Mouse (Mus musculus): ENCODE measurements around the gene Pabpn1l. TPM values are rescaled to one million over a fixed set of nuclear protein-coding genes. Genes with fewer than 3 reads are reported as not detected.

Gene Pabpn1l
- polyA plus RNA-seq, 1 experiment from 2014 or later = not detected

DNA sequence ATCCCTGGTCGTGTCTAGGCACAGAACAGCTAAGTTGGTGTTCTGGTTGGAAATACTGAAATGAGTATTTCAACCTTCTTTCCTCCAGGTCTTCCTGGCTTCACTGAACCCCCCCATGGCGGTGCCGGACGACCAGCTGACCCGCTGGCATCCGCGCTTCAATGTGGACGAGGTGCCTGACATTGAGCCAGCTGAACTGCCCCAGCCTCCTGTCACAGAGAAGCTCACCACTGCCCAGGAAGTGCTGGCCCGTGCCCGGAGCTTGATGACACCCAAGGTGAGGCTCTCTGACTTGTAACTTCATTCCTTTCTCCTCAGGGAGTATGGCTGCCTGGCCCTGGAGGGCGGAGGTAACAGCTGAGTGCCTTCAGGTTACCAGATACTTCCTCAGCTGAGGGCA is 51.4 kb downstream of the Pabpn1l start:
- WGBS = 91% methylated on average over 11 of the region's 11 CpGs
- no peak overlapping the region for H3K9ac ChIP-seq (ENCODE audit: low read length)

DNA sequence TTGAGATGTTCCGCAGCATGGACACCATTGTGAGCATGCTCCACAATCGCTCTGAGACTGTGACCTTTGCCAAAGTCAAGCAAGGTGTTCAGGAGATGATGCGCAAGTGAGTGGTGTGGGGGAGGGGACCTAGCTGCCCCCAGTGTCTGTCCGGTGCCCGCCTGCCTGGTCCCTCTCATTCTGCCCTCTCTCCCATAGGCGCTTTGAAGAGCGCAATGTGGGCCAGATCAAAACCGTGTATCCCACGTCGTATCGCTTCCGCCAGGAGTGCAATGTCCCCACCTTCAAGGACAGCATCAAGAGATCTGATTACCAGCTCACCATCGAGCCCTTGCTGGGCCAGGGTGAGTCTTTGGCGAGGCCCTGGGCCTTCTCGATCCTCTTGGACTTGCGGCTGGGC is 52.5 kb downstream of the Pabpn1l start:
- Histone ChIP-seq H3K9me3 (ENCODE audit: control insufficient read depth, low read length) (no peaks in the 10 kb centered on the region), H3K36me3 (ENCODE audit: control insufficient read depth, insufficient read depth, low read length) (peaks cover 33% of the 10 kb centered on the region), H3K27me3 (ENCODE audit: control insufficient read depth, insufficient read depth, low read length) (no peaks in the 10 kb centered on the region), H3K4me1 (ENCODE audit: control insufficient read depth, insufficient read depth, low read length) (peaks cover 19% of the 10 kb centered on the region), H3K4me3 (ENCODE audit: low read depth, low read length) (no peak overlapping the region), H3K4me2 (ENCODE audit: low read depth, severe bottlenecking) (no peak overlapping the region), H3K9ac (ENCODE audit: low read length) (no peak overlapping the region), H3K27ac (replicated peaks; ENCODE audit: low read depth, low read length) (no peak overlapping the region)
- WGBS = 96% methylated on average over 16 of the region's 16 CpGs
- DNase-seq (ENCODE audit: low spot score) (no peak), ATAC-seq (ENCODE audit: insufficient number of reproducible peaks, low FRiP score, low TSS enrichment, low read depth) (no peak)

More for the DNA sequence above, 51.4 kb downstream of the Pabpn1l start:
- ATAC-seq (ENCODE audit: insufficient number of reproducible peaks, low FRiP score, low TSS enrichment, low read depth) = no peak
- Histone ChIP-seq H3K9me3 (ENCODE audit: control insufficient read depth, low read length) (no peaks in the 10 kb centered on the region), H3K27ac (replicated peaks; ENCODE audit: low read depth, low read length) (no peak overlapping the region), H3K4me2 (ENCODE audit: low read depth, severe bottlenecking) (no peak overlapping the region), H3K4me3 (ENCODE audit: low read depth, low read length) (no peak overlapping the region), H3K4me1 (ENCODE audit: control insufficient read depth, insufficient read depth, low read length) (peaks cover 29% of the 10 kb centered on the region), H3K36me3 (ENCODE audit: control insufficient read depth, insufficient read depth, low read length) (peaks cover 33% of the 10 kb centered on the region), H3K27me3 (ENCODE audit: control insufficient read depth, insufficient read depth, low read length) (no peaks in the 10 kb centered on the region)
- no peak for DNase-seq (ENCODE audit: low spot score)

Small RNA genes within 50 kb of the gene (microRNA-seq; reads per million reads assigned to microRNA genes)
- gene Mir6396 = not detected

Other genes with a start within 250 kb of the Pabpn1l start
- 45.8 and 52.6 TPM in 2 replicates for gene Zc3h18, start 246.1 kb downstream of the Pabpn1l start, polyA plus RNA-seq (2014; fragmentation: Nextera tagmentation; extraction: Ambion mirVana)
- not detected in 2 replicates for gene Il17c, start 200.7 kb downstream of the Pabpn1l start, polyA plus RNA-seq (2014; fragmentation: Nextera tagmentation; extraction: Ambion mirVana)
- gene Cyba, start 189.8 kb downstream of the Pabpn1l start, polyA plus RNA-seq (2014; fragmentation: Nextera tagmentation; extraction: Ambion mirVana) = 80.2 and 82.4 TPM in 2 replicates
- 51.3 and 51.9 TPM in 2 replicates for gene Mvd, start 179.3 kb downstream of the Pabpn1l start, polyA plus RNA-seq (2014; fragmentation: Nextera tagmentation; extraction: Ambion mirVana)
- gene Snai3, start 162.0 kb downstream of the Pabpn1l start, polyA plus RNA-seq (2014; fragmentation: Nextera tagmentation; extraction: Ambion mirVana) = not detected in 2 replicates
- 35.3 and 36.8 TPM in 2 replicates for gene Rnf166, start 146.7 kb downstream of the Pabpn1l start, polyA plus RNA-seq (2014; fragmentation: Nextera tagmentation; extraction: Ambion mirVana)
- gene Ctu2, start 146.6 kb downstream of the Pabpn1l start, polyA plus RNA-seq (2014; fragmentation: Nextera tagmentation; extraction: Ambion mirVana) = 80.7 and 81.3 TPM in 2 replicates
- gene Piezo1, start 71.4 kb downstream of the Pabpn1l start, polyA plus RNA-seq (2014; fragmentation: Nextera tagmentation; extraction: Ambion mirVana) = 6.2 and 7.2 TPM in 2 replicates
- gene Cdt1, start 54.7 kb downstream of the Pabpn1l start, polyA plus RNA-seq (2014; fragmentation: Nextera tagmentation; extraction: Ambion mirVana) = 46.4 and 51.7 TPM in 2 replicates
- 271 and 284 TPM in 2 replicates for gene Aprt, start 45.8 kb downstream of the Pabpn1l start, polyA plus RNA-seq (2014; fragmentation: Nextera tagmentation; extraction: Ambion mirVana)
- 5.2 and 5.5 TPM in 2 replicates for gene Galns, start 11.3 kb downstream of the Pabpn1l start, polyA plus RNA-seq (2014; fragmentation: Nextera tagmentation; extraction: Ambion mirVana)
- gene Trappc2l, start 11.1 kb downstream of the Pabpn1l start, polyA plus RNA-seq (2014; fragmentation: Nextera tagmentation; extraction: Ambion mirVana) = 45.0 and 45.4 TPM in 2 replicates
- gene Cbfa2t3, start 76.4 kb upstream of the Pabpn1l start, polyA plus RNA-seq (2014; fragmentation: Nextera tagmentation; extraction: Ambion mirVana) = 3.3 and 4.5 TPM in 2 replicates
- gene Acsf3, start 152.7 kb upstream of the Pabpn1l start, polyA plus RNA-seq (2014; fragmentation: Nextera tagmentation; extraction: Ambion mirVana) = 16.1 and 17.9 TPM in 2 replicates
- gene Cdh15, start 225.2 kb upstream of the Pabpn1l start, polyA plus RNA-seq (2014; fragmentation: Nextera tagmentation; extraction: Ambion mirVana) = 6.8 and 7.6 TPM in 2 replicates

All from limb, embryonic 11.5 days (tissue).